Mouse (Mus musculus): ENCODE data around the gene H3f3b.

The H3f3b gene

DNA sequence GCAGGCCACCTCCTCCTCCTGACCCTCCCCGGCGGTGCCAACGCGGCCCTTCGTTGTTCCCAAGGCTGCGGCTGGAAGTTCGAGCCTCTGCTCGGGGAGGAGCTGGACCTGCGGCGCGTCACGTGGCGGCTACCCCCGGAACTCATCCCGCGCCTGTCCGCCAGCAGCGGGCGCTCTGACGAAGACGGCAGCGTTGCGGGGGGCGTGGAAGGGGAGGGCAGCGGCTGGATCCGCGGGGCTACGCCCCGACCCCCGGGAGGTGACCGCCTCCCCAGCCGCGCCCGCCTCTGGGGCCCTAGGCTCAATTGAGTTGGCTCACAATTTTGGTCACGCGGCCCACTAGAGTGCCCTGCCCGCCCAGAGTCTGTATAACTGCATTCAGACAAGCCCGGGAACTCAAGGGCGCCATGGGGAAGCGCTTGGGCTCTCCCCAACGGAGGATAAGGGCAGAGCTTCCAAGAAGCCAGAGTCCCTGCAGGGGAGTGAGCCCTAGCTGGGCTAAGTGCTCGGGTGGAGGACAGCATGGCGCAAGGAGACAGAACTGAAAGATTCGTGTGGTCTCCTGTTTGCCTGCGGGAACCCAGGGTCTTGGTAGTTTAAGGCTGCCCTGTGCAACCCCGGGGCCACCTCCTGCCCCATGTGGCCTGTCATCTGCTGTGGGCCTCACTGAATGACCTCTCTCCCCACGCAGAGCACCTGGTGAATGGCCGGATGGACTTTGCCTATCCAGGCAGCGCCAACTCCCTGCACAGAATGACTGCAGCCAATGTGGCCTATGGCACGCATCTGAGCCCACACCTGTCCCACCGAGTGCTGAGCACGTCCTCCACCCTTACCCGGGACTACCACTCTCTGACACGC is 22.7 kb downstream of the H3f3b start:
- no peak for ATAC-seq (ENCODE audit: insufficient number of reproducible peaks, low FRiP score, low TSS enrichment)

DNA sequence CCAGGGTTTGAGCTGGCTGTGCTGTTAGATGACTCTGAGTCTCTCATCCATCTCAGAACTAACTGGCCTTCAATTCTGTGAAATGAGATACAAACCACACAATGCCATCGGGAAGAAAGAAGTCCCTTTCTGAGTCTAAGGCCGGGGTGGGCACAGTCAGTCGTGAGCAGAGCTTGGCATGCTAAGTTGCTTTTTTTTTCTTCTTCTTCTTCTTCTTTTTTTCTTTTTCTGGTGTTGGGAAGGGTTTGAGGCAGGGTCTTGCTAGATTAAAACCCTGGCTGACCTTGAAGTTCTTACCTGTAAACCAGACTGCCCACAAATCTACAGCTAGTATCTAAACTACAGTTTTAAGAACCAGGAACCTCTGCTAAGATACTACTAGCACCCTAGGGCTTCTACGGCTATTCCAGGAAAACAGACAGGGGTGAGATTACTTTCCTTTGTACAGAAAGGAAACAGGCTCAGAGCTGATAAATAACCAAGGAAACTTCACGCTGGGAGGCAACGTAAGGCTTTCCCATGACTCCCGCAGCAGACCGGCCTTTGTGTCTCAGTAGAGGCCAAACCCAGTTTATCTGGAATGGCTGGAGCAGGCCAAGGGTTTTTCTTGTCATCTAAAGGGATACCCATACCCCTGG is 23.5 kb downstream of the H3f3b start:
- ATAC-seq (ENCODE audit: insufficient number of reproducible peaks, low FRiP score, low TSS enrichment), result no peak

DNA sequence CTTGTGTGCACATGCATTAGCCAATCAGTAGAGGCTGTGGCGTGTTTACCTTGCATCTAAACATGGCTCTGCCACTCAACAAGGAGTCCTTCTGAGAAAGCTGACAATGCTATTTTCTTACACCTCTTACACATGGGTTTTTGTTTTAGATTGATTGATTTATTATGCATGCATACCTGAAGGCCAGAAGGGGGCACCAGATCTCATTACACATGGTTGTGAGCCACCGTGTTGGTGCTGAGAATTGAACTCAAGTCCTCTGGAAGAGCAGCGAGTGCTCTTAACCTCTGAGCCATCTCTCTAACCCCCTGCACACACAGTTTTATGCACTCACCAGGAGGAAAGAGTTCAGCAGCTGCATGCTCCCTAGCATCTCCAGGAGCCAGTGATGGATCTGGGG is 24.9 kb downstream of the H3f3b start:
- no peak for ATAC-seq (ENCODE audit: insufficient number of reproducible peaks, low FRiP score, low TSS enrichment)

DNA sequence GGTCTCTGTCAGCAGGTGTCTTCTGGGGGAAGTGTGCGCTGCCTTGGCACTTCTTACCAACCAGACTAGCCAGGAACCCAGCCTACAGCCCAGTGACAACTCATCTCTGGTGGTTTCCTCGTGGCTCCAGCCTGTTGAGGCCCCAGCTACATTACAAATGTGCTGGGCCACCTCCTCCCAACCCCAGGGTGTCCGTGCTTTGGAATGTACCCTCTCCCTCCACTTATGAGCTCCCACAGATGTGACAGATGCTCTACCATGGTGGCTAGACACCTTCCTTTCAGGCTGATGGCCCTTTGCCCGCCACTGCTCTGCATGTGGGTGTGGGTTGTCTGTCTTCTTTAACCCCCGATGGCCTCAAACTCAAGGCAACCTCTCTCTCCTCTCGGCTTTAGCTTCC is 26.0 kb downstream of the H3f3b start:
- ATAC-seq (ENCODE audit: insufficient number of reproducible peaks, low FRiP score, low TSS enrichment), result no peak

GRCm38 (mm10) chr11:116000607-116001006 is 27.2 kb downstream of the H3f3b start:
- no peak for ATAC-seq (ENCODE audit: insufficient number of reproducible peaks, low FRiP score, low TSS enrichment)

GRCm38 (mm10) chr11:115999538-116000143 is 28.1 kb downstream of the H3f3b start:
- ATAC-seq (ENCODE audit: insufficient number of reproducible peaks, low FRiP score, low TSS enrichment), result no peak

DNA sequence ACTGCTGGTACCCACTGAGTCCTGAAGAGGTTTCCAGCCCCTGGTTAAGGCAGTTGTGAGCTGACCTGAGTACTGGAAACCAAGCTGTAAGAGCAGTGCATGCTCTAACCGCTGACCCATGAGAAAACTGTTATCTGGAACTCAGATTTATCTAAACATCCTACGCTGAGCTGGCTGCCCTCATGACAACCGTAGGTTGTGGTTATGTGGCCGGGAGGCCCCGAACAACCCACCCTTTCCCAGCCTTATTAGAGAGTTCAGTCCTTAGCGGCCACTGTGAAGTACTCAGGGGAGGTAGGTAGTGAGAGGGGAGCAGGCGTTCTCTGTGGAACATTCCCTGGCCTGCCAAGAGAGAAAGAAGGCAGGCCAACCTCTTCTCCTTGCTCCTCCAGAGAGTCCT is 28.7 kb downstream of the H3f3b start:
- ATAC-seq (ENCODE audit: insufficient number of reproducible peaks, low FRiP score, low TSS enrichment), result no peak

GRCm38 (mm10) chr11:115997662-115998061 is 30.1 kb downstream of the H3f3b start:
- ATAC-seq (ENCODE audit: insufficient number of reproducible peaks, low FRiP score, low TSS enrichment), result no peak

- ATAC-seq (ENCODE audit: insufficient number of reproducible peaks, low FRiP score, low TSS enrichment), result no peak
These were observed 30.7 kb downstream of the H3f3b start for GRCm38 (mm10) chr11:115997047-115997446.

- ATAC-seq (ENCODE audit: insufficient number of reproducible peaks, low FRiP score, low TSS enrichment), result no peak
These were observed 32.5 kb downstream of the H3f3b start for GRCm38 (mm10) chr11:115995256-115995655.

- no peak for ATAC-seq (ENCODE audit: insufficient number of reproducible peaks, low FRiP score, low TSS enrichment)
These were observed 35.7 kb downstream of the H3f3b start for GRCm38 (mm10) chr11:115992098-115992497.

DNA sequence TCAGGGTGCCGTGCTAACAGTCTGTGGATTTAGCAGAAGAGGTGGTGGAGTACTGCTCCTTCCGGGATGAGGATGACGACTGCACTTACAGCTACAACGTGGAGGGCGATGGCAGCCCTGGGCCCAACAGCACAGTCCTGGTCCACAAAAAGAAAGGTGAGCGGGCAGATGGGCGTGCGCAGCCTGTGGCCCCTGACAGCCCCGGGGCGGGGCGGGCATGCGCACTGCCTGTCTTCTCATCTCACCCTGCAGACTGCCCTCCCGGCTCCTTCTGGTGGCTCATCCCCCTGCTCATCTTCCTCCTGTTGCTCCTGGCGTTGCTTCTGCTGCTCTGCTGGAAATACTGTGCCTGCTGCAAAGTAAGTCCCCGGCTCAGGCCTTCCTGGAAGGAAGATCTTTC is 38.1 kb downstream of the H3f3b start:
- ATAC-seq (ENCODE audit: insufficient number of reproducible peaks, low FRiP score, low TSS enrichment), result no peak

- ATAC-seq (ENCODE audit: insufficient number of reproducible peaks, low FRiP score, low TSS enrichment), result no peak
These were observed 44.5 kb downstream of the H3f3b start for GRCm38 (mm10) chr11:115983291-115983690.

DNA sequence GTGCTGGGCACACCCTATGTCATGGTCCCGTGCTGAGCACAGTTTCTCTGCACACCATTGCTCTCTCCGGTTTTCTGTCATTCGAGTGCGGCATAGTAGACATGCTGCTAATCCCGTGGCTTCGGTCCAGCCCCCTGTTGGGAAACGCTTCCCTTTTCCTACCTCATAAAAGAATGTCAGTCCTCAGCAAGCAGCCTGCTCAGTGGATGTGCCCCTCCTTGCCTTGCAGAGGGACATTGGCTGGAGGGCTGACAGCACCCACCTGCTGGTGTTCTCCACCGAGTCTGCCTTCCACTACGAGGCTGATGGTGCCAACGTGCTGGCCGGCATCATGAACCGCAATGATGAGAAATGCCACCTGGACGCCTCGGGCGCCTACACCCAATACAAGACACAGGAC is 45.3 kb downstream of the H3f3b start:
- ATAC-seq (ENCODE audit: insufficient number of reproducible peaks, low FRiP score, low TSS enrichment), result no peak

DNA sequence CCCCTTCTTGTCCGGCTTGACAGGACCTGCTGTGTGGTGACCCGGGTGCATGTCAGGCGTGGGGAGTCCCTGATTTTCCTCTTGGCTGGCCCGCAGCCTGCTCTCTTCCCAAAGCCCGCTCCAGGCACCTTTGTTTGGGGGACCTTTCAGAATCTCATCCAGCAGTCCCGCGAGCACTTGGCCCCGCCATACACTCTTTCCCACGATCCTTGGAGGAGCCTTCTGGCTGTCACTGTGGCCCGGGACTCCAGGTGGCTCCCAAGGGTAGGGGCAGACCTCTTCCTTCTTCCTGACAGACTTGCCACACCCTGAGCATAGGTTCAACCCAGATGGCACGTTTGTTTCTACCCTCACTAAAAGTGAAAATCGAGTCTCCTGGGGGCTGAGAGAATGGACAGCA is 52.2 kb downstream of the H3f3b start:
- ATAC-seq (ENCODE audit: insufficient number of reproducible peaks, low FRiP score, low TSS enrichment), result no peak

DNA sequence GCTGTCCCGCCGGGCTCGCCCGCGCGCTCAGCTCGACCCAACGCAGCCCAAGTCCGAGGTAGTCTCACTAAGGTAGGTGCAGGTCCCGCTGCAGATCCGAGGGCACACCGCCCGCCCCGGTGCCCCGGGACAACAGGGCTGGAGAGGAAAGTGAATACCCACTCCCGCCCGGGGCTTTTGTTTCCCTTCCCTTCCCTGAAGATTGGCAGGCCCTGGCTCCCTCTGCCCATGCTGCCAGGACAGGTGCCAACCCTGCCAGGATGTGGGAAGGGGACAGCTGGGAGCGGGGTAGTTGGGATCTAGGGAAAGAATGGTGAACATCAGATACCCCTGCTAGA is 52.7 kb downstream of the H3f3b start:
- no peak for ATAC-seq (ENCODE audit: insufficient number of reproducible peaks, low FRiP score, low TSS enrichment)

- no peak for ATAC-seq (ENCODE audit: insufficient number of reproducible peaks, low FRiP score, low TSS enrichment)
These were observed 53.3 kb downstream of the H3f3b start, which contains the start of gene Itgb4 for GRCm38 (mm10) chr11:115974309-115975082. Gene Itgb4 (plus strand): TSS chr11:115974709.
